Mouse (Mus musculus) hindbrain, embryonic 16.5 days (tissue): ENCODE measurements around the gene Gng12. TPM values are rescaled to one million over a fixed set of nuclear protein-coding genes. Genes with fewer than 3 reads are reported as not detected.

Experiments
- ATAC-seq: fragments of 200-750 bp; cut with Nextera tagmentation; 2 replicates; pipeline ENCODE4 v1.8.0; 2017; ENCODE audit warnings: moderate TSS enrichment, moderate library complexity
- H3K27ac ChIP-seq: fragments of 300-500 bp; sonication (generic); 2 replicates; pipeline ENCODE4 v1.5.1; 2014; ENCODE audit warnings: low read depth, mild to moderate bottlenecking, control low read depth, low read length, moderate library complexity
- H3K27me3 ChIP-seq: fragments of 300-500 bp; sonication (generic); replicated peaks from 2 replicates; pipeline ENCODE4 v1.6.1; 2014; ENCODE audit warnings: low read length; ENCODE audit not compliant: control insufficient read depth, insufficient read depth
- H3K36me3 ChIP-seq: fragments of 300-500 bp; sonication (generic); 2 replicates; pipeline ENCODE4 v1.6.1; 2014; ENCODE audit warnings: mild to moderate bottlenecking, low read length, moderate library complexity, mixed read lengths; ENCODE audit not compliant: control insufficient read depth, insufficient read depth
- H3K4me1 ChIP-seq: fragments of 300-500 bp; sonication (generic); 2 replicates; pipeline ENCODE4 v1.6.1; 2014; ENCODE audit warnings: low read depth, low read length; ENCODE audit not compliant: control insufficient read depth, insufficient read depth
- H3K4me2 ChIP-seq: fragments of 300-500 bp; sonication (generic); 2 replicates; pipeline ENCODE4 v1.6.1; 2014; ENCODE audit warnings: mild to moderate bottlenecking, low read length, control low read depth, moderate library complexity
- H3K4me3 ChIP-seq: fragments of 300-500 bp; sonication (generic); 2 replicates; pipeline ENCODE4 v1.5.1; 2014; ENCODE audit warnings: mild to moderate bottlenecking, low read length, control low read depth, moderate library complexity
- H3K9ac ChIP-seq: fragments of 300-500 bp; sonication (generic); 2 replicates; pipeline ENCODE4 v1.6.1; 2014; ENCODE audit warnings: low read depth, mild to moderate bottlenecking, control low read depth, low read length, moderate library complexity
- H3K9me3 ChIP-seq: fragments of 300-500 bp; sonication (generic); 2 replicates; pipeline ENCODE4 v1.6.1; 2014; ENCODE audit warnings: mild to moderate bottlenecking, low read length, moderate library complexity; ENCODE audit not compliant: control insufficient read depth
- WGBS: fragments of 180-500 bp; shearing (Covaris S2); extraction: QIAGEN DNeasy Blood & Tissue Kit; methylation state at CpG from one replicate; pipeline ENCODE4 v1.1.7; 2014; 5-methylcytosine and 5-hydroxymethylcytosine counted together
- polyA plus RNA-seq: library from polyadenylated mRNA; unstranded; fragments of >200 nt; fragmentation: Nextera tagmentation; extraction: Ambion mirVana; gene quantifications from 2 replicates; pipeline ENCODE4 v1.2.1, GENCODE M21; 2015

The Gng12 gene
- polyA plus RNA-seq, 1 experiment from 2014 or later = 76.9 TPM

DNA sequence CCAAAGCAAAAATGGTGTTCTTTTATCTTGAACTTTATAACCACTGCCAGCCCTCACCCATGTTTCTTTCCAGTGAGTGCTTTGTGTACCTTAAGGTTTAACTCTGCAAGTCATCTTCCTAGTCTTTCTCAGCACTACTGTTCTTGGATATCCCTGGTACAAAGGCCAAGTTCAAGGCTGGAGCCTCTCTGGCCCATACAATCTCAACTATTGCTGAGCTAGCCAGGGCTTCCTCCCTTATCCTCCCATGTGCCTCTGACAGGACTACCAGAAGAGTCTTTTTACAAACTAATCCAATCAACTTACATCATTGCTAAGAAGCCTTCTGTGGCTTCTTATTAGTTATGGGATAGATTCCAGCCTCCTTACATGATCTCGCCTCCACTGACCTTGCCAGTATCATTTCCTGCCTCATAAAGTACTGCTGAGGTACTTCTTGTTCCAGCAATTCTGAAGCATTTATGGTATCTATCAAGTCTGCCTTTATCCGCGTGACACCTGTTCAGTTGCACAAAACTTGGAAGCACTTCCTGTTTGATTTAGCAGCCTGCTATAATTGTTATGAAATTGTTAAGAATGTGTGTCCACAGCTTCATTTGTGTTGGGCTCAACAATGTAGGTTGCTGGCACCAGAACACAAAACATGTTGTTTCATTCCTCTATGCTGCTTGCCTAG, 160.8 kb downstream of the Gng12 start:
- no peaks in the 10 kb centered on the region for H3K9me3 ChIP-seq
- no peak overlapping the region for H3K4me2 ChIP-seq
- WGBS = 85% methylated on average over 3 of the region's 3 CpGs
- H3K9ac ChIP-seq = no peak overlapping the region
- H3K27ac ChIP-seq = no peak overlapping the region
- ATAC-seq = no peak
- H3K36me3 ChIP-seq = no peaks in the 10 kb centered on the region
- H3K27me3 ChIP-seq = no peaks in the 10 kb centered on the region
- H3K4me3 ChIP-seq = no peak overlapping the region
- no peaks in the 10 kb centered on the region for H3K4me1 ChIP-seq

GRCm38 (mm10) chr6:67057574-67057973, 161.4 kb downstream of the Gng12 start:
- Histone ChIP-seq H3K27me3 (no peaks in the 10 kb centered on the region), H3K27ac (no peak overlapping the region), H3K4me3 (no peak overlapping the region), H3K9me3 (no peaks in the 10 kb centered on the region), H3K4me2 (no peak overlapping the region), H3K36me3 (no peaks in the 10 kb centered on the region), H3K4me1 (no peaks in the 10 kb centered on the region), H3K9ac (no peak overlapping the region)
- WGBS = 86% methylated on average over 5 of the region's 5 CpGs
- ATAC-seq = no peak

- H3K9me3 ChIP-seq = no peaks in the 10 kb centered on the region
- no peak overlapping the region for H3K27ac ChIP-seq
- no peaks in the 10 kb centered on the region for H3K36me3 ChIP-seq
- no peaks in the 10 kb centered on the region for H3K27me3 ChIP-seq
- H3K4me1 ChIP-seq = no peaks in the 10 kb centered on the region
- H3K9ac ChIP-seq = no peak overlapping the region
- no peak overlapping the region for H3K4me2 ChIP-seq
- whole genome bisulfite sequencing = 95% methylated on average over 7 of the region's 7 CpGs
- no peak overlapping the region for H3K4me3 ChIP-seq
- no peak for ATAC-seq
Measured at GRCm38 (mm10) chr6:67057991-67058696, 161.9 kb downstream of the Gng12 start.

GRCm38 (mm10) chr6:67060057-67060456, 163.9 kb downstream of the Gng12 start:
- Histone ChIP-seq H3K9ac (no peak overlapping the region), H3K27ac (no peak overlapping the region), H3K36me3 (no peaks in the 10 kb centered on the region), H3K9me3 (no peaks in the 10 kb centered on the region), H3K27me3 (no peaks in the 10 kb centered on the region), H3K4me3 (no peak overlapping the region), H3K4me2 (no peak overlapping the region), H3K4me1 (no peaks in the 10 kb centered on the region)
- no peak for ATAC-seq
- WGBS = 88% methylated on average over 5 of the region's 5 CpGs

DNA sequence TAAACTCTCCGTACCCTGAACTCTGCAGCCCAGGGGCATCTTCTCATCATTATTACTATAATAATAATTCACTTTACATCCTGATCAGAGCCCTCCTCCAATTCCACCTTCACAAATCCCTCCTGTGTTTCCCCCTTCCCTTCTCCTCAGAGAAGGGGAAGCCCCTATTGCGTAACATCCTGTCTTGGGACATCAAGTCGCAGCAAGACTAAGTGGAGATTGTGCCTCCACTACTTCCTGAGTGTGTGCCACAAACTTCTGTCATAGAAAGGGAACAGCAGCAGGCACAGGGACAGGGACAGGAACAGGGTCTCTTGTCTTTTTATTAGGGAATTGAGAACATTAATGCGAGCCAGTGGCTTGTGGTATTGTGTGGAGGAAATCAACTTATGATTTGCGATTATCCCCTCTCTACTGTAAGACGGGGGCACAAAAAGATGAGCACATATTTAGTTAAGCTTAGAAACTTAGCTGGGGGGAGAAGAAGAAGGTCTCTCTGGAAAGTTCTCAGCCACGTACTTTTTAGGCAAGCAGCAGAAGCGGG, 173.1 kb downstream of the Gng12 start:
- Histone ChIP-seq H3K9ac (no peak overlapping the region), H3K27ac (no peak overlapping the region), H3K36me3 (no peaks in the 10 kb centered on the region), H3K9me3 (no peaks in the 10 kb centered on the region), H3K4me3 (no peak overlapping the region), H3K27me3 (no peaks in the 10 kb centered on the region), H3K4me1 (no peaks in the 10 kb centered on the region), H3K4me2 (no peak overlapping the region)
- 91% methylated on average over 8 of the region's 8 CpGs for WGBS
- ATAC-seq = no peak

- no peak overlapping the region for H3K27ac ChIP-seq
- ATAC-seq = peak; percentile 81
- no peak overlapping the region for H3K4me2 ChIP-seq
Measured at GRCm38 (mm10) chr6:67069800-67070315, 173.7 kb downstream of the Gng12 start.

More at GRCm38 (mm10) chr6:67069800-67070315, 173.7 kb downstream of the Gng12 start:
- H3K4me3 ChIP-seq = no peak overlapping the region
- H3K9ac ChIP-seq = no peak overlapping the region
- H3K4me1 ChIP-seq = no peaks in the 10 kb centered on the region
- H3K27me3 ChIP-seq = no peaks in the 10 kb centered on the region
- 58% methylated on average over 9 of the region's 9 CpGs for WGBS
- H3K36me3 ChIP-seq = no peaks in the 10 kb centered on the region
- no peaks in the 10 kb centered on the region for H3K9me3 ChIP-seq

Other genes starting within 250 kb of the Gng12 start
- gene Vmn1r35, start 210.5 kb upstream of the Gng12 start, polyA plus RNA-seq = not detected in 2 replicates
- not detected in 2 replicates for gene Vmn1r36, start 177.2 kb upstream of the Gng12 start, polyA plus RNA-seq
- not detected in 2 replicates for gene Vmn1r37, start 167.0 kb upstream of the Gng12 start, polyA plus RNA-seq
- not detected in 2 replicates for gene Vmn1r38, start 113.8 kb upstream of the Gng12 start, polyA plus RNA-seq
- not detected in 2 replicates for gene Vmn1r39, start 85.8 kb upstream of the Gng12 start, polyA plus RNA-seq
- 15.3 and 18.5 TPM in 2 replicates for gene Gadd45a, start 141.1 kb downstream of the Gng12 start, polyA plus RNA-seq